Mouse (Mus musculus) adrenal gland, adult 18-20 months (tissue): ENCODE data around the gene Golm1. TPM values are rescaled to one million over a fixed set of nuclear protein-coding genes. Genes with fewer than 3 reads are reported as not detected.

Experiments used
- DNase-seq, 2 experiments: peaks; one replicate each; pipeline ENCODE4 v3.0.0; 2021 to 2022; ENCODE audit warnings: low spot score in 2 of 2
- total RNA-seq, 2 experiments: library from RNA; stranded (reverse); gene quantifications; 1 replicate in 1 of 2; 2 replicates in 1 of 2; pipeline ENCODE4 v1.2.3; 2021

The Golm1 gene
- total RNA-seq, 2 experiments from 2014 or later: 4.9 to 8.2 TPM

DNA sequence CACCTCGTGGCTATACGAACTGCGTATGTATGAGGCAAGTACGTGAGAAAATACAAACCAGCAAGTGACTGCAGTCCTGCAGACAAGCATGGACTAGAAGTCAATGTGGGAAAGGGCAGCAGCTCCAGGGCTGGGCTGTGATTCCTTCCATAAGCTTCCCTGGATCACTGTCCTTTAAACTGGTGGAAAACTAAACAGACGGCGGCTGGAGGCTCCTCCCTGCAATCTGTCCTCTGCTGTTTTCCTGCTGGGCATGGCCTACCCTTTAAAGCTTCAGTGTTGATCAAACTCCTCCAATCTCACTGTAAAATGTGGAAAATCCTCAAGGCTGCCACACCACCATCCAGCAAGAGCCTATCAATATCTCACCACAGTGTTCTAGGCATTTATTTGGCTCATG lies 27.0 kb downstream of the Golm1 start:
- no peak for DNase-seq

DNA sequence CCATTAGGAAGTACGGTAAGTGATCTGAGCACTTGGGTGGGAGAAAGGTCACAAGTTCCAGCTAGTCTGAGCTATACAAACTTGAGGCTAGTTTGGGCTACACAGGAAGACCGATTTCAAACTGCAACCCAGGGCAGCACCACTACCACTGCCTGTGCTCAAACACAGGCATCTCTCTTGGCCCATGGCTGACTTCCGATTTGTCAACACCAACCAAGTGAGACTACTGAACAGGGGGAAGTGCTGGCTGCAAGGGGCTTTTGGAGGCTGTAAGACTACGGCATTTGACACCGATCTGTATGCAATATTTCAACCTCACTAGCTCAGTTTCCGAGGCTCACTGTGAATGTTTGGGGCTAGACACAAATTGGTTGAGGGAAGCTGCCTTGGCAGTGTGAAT lies 28.1 kb downstream of the Golm1 start:
- DNase-seq: no peak

DNA sequence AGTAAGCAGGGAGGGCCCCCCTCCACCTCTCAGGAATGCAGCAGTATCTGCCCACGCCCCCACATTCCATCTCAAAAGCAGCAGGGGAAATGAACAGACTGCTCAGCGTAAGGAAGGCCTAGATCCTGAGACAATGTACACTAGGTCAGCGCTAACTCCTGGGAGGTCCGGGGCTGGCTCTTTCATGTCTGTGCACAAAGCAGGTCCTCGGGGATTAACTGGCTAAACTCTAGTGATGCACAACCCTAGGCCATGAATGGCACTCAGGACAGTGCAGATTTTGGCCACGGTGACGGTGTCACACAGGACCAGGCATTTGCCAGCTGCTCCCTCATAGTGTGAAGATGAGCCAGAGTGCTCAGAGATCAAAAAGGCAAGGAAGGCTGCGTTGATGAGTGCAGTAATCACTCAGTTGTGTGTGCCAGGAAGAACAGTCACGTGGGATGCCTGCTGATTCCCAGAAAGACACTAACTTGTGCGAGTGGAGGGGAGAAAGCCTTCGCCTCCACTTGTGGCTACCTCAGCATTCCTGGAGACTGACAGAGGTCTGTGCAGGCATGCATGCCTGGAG lies 28.9 kb downstream of the Golm1 start:
- DNase-seq: no peak

DNA sequence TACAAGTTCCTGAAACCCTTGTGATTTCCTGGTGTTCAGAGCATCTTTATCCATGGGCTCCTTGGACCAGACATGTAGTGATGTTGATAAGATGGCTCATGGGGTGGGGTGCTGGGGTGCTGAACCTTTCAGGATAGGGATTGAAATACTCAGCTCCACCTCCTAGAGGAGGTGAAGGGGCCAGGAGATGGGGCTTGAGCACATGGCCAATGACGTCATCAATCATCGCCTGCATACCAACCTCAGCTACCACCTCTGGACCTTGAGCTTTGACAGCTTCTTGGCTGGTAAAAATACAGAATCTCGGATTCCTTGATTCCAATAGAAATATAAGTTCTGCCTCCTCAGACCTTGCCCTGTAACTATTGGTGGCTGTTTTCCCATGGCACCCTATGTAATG lies 30.1 kb downstream of the Golm1 start:
- DNase-seq: no peak

DNA sequence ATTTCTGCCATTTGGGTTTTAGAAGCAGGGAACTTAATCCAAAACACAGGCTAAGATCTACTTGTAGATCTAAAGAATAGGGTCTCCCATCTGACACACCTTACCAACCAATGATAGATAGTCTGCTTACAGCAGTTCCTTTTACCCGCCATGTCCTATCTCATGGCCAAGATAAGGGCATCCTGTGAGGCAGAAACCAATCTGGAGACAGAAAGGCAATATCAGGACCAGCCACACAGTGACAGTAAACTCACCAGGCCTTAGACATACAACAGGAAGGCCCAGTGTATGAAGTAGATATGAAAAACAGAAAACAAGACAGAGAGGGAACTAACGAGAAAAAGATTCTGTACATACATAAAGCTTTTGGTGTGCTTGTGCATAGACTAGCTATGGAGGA lies 32.8 kb downstream of the Golm1 start:
- DNase-seq: no peak

DNA sequence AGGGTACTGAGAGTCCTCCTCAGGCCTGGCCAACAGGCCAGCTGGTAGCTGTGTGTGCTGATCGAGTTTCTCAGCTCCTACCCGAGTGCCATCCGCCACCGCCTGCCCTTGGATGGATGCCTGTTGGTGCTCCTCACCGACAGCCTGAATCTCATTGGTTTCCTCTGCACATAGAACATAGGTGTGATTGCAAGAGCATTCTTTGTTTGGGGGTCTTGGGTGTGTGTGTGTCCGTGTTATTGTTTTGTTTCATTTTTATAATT lies 35.5 kb downstream of the Golm1 start:
- DNase-seq: no peak

DNA sequence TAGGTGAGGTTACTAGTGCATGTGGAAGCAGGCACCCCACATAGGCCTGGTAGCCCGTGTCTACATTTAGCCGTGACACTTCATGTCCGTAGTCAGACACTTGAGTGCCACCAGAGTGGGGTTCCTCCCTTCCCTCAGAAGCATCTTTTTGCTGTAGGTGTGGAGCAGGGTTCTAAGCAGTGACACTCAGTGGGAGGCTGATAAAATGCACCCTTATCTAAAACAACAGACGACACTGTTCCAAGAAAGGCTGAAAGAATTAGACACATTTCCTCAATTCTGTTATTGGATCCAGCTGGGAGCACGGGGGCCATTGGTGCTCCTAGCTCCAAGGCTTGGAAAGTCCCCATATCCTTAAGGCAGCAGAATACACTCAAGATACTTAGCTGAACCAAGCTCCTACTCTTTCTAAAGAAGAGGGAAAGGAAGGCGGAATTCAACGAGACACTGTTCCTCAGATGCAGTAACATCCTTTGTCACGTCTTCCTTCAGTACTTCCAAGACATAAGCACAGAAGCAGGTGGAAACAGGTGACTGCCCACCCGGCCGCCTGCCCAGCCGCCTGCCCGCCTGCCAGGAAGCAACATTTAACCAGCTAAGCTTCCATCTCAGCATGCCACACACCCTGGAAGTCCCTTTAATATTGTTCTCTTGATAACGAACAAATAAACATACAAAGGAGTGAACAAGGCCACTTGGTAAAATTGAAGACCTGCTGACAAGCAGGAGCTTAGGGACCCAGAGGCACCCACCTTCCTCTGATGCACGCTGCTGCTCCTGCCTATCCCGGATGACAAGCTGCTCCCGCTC lies 36.0 kb downstream of the Golm1 start:
- DNase-seq: no peak

DNA sequence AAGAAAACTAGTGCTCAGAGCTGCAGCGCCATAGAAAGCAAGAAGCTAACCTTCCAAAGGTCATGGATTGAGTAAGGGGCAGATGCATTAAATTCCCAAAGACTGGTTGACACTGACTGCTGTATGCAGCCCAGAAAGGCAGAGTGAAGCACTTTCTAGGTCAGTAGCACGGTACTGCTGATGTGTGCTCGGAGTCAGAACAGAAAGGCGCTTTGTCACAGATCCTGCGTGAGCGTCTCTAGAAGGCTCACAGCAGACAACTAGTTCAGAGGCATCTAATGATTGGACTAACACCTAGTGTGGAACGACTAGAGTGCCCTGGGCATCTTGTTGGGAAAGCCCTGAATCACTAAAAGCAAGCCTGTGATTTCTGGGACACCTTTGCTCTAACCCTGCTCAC lies 37.8 kb downstream of the Golm1 start:
- DNase-seq: no peak

DNA sequence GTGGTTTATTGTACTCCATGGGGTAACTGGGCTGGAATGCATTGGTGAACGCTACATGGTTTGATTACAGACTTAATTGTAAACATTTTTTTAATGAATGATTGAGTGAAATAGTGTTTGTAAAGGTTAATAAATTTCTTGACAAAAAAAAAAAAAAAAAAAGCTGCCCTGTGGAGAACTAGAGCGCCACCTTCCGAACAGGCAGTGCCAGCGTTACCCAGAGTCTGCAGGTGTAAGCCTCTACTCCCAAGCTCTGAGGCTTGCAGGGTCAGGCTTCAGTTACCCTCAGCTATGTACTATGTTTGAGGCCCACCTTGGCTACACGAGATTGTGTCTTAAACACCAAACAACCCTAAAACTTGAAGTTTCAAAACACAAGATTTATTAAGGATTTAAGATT lies 41.0 kb downstream of the Golm1 start:
- no peak for DNase-seq

DNA sequence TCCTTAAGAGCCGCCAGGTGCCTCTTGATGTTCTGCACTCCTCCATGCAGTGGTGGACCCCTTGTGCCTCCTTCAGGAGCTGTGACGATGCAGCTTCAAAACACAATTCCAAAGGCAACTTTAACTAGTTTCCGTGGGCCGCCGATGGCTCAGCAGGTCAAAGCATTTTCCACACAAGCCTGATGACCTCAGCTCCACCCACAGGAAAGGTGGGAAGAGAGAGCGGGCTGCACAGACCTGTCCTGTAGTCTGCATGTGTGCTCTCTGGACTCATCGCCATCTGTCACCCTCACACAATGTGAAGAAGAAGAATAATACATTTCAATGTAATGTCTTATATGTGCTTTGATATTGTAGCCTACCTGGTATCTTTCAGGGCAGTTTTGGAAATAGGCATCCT lies 48.9 kb downstream of the Golm1 start:
- no peak for DNase-seq

DNA sequence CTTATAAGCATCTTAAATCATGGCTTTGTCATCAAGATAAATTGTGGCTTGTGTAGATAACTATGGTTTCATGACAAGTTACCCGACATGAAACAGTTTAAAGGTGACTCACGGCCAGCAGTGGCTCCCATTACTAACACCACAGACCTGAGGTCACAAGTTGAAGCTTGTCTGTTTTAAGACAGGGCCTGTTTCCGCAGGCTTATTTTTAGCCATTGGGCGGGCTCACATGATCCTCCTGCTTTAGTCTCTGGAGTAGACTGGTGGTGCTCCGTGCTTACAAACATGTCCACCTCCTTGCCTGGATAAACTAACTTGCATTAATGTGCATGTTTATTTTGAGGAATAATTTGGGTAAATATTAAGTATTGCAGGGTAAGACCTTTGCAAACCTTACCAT lies 50.7 kb downstream of the Golm1 start:
- no peak for DNase-seq

DNA sequence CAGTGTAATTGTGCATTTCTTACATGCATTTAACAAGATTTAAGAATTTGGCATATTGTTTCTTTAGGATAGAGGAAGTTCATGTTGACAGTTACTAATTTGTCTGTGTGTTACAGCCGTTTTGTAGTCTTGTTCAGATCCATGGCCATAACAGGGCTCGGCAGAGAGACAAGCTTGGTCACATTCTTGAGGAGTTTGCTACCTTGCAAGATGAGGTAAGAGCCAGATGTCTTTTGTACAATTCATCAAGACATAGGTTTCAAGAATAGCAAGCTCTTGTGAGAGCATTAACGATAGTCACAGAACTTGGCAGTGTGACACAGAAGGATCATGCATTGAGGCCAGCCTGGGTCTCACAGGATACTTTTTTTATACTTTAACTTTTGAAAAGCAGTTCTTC lies 51.2 kb downstream of the Golm1 start:
- DNase-seq: no peak

DNA sequence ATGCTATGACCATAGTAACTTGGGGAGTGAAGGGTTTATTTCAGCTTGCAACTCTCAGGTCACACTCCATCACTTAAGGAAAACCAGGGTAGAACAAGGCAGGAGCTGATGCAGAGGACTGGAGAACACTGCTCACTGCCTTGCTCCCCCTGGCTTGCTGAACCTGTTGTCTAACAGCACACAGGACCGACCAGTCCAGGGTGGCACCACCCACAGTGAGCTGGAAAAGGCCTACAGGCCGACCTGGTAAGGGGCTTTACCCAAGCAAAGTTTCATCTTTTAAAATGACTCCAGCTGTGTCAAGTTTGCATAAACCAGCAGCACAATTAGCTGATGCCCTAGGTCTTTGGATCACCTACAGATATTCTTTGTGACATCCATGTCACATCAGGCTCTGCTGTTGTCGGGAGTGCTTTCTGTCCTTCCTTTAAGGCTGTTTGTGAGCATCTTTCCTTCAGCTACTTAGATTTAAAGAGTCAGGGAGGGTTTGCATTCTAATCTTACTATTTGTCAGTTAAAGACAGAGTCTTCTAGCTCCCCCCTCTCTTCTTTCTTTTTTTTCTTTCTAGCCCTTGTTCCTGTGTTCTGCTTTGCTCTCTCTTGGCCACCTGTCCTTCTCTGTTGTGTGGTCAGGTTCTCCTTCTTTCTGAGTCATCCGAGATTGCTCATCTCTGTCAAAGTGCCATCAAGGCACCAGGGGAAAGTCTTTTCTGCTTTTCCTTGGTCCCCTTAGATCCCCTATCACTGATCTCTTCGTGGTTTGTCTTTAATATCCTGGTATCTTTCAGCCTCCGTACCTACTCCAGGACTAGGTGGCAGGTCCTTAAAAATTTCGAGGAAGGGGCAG lies 53.7 kb downstream of the Golm1 start:
- no peak for DNase-seq

DNA sequence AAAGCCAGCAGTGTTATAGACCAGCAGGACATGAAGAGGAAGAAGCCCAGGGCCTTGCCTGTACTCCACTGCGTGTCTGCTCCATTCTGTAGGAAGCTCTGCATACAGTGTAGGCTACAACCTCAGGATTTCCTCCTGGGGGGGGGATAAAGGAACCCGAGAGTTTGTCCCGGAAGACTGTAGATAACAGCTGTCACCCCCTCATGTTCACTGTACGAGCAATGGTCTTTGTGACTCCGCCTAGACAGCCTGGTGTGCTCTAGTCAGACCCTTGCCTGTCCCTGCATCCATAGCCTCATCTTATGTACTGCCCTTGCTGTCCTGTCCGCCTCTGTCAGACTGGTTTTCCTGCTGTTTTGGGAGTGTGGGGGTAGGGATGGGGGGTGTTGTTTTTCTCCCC lies 57.1 kb downstream of the Golm1 start:
- DNase-seq: no peak

DNA sequence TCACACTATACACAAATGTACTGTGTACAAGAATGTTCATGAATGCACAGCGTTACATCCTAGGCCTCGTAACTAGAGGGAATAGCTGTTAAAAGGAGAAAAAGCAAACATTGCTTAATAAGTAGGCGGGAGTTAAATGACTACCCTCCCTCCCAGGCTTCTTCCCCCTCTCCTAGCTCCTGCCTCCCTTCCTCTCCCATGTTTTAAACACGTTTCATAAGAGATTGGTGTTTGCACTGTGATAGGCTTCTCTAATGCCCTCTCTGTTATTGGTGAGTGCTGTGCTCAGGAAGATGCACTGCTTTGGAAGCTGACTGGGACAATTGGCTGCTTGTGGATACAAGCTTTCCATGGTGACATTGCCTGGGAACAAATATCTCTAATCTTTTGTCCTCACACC lies 60.1 kb downstream of the Golm1 start:
- no peak for DNase-seq

DNA sequence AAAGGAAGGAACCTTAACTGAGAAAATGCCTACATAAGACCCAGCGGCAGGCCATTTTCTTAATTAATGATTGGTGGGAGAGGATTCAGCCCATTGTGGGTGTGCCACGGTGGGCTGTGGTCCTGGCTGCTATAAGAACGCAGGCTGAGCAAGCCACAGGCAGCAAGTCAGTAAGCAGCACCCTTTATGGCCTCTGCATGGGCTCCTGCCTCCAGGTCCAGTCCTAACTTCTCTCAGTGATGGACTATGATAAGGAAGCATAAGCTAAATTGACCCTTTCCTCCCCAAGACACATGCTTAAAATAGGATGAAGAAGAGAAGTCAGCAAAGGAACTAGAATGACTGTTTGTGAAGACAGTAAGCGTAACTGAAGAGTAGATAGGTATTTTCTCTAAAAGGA lies 60.5 kb downstream of the Golm1 start:
- DNase-seq: no peak

DNA sequence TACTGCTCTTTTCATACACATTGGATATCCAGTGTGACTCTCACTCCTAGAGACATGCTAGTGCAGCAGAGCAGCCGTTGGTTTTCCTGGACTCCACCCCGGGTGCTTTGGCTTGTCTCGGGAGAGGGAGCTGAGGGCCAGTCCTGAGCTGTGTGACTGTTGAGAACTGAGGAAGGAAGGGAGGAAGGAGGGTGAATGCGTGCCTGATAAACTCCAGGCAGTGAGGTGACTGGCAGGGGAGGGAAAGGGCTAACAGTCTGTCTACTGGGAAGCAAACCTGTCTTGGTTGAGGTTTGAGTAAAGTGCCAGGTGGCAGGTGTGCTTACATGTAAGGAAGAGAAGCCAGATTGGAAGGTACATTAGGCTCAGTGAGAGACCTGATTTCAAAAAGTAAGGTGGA lies 61.7 kb downstream of the Golm1 start:
- DNase-seq: no peak

DNA sequence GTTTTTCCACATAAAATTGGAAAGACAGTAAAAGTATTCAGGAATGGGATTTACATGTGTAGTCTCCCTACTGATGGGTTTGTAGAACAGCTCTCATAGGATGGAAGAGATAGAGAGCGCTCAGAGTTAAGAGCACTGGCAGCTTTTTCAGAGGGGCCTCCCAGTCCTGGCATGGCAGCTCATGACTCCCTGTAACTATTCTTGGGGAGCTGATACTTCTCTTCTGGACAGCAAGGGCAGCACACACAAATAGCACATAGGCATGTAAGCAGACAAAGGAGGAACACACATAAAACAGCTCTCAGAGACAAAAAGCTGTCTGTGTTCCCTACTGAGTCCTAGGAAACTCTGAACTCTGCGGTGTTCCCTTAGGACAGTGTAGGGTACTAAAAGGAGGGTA lies 65.2 kb downstream of the Golm1 start:
- no peak for DNase-seq

DNA sequence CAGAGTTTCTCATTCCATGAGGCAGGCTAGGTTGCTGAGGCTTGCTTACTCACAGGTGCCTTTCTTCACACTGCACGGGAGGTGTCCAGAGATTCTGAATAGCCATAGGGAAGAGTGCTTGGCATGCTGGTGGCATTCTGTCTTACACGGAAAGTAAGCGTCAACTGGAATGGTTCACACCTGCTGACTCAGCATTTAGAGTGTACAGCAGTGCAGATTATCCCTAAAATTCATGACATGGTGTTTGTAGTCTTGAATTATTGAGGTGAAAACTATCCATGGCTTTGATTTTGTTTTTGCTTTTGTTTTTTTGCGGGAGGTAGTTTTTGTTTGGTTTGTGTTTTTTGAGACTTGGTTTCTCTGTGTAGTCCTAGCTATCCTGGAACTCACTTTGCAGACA lies 65.7 kb downstream of the Golm1 start:
- no peak for DNase-seq

DNA sequence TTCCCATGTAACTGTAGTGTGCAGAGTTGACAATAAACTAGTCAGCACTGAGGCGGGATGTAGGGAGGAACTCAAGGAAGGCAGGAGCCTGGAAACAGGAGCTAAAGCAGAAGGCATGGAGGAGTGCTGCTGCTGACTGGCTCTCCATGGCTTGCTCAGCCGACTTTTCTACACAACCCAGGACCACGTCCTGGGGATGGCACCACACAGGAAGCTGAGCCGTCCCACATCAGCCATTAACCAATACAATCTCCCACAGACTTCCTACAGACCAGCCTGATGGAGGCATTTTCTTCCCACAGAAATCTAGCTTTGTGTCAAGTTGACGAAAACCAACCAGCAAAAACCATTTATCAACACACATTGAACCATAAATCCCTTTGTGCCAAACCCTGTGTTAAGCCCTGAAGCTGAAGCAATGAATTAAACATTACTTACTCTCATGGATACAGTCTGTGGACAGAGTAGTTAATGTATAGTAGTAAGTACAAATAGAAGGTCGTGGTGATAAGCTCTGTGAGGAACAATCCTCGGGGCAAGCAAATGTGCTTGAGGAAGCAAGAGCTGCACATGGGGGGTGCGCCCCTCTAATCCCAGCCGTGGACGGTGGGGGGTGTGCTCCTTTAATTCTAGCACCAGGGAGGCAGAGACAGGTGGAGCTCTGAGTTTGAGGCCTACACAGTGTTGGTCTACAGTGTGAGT lies 70.2 kb downstream of the Golm1 start:
- no peak for DNase-seq

DNA sequence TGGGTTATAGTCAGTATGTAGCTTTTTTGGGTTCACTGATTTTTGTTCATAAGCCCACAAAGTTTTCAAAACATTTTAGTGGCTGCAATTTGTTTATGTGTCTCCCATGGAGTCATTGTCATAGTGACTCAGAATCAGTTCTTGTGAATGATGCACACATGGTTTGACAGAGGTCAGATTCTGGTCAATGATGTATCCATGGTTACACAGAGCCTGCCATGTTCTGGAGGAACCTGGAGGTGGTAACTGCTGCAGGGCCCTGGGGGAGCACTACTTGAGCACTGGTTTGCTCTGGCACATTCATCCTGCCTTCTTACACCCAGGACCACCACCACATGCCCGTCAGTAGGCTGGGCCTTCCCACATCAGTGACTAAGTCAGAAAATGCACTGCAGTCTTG lies 71.1 kb downstream of the Golm1 start:
- DNase-seq: no peak

DNA sequence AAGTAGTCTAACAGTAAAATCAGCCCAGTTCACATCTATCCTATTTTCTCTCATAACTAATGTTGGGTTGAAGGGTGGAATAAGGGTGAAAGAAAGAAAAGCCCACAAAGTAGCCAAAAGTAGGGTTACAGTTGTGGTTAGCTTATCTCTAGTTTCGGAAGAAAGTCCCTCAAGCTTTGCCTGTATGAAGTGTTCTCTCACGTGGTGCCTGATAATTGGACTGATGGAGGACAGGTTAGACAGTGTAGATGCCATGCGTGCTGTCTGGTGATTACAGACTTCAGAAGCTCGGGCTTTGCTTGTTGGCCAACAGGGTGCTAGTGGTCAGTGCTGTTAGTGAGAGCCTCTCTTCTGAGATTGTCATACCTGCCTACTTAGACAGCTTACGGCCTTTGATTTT lies 72.5 kb downstream of the Golm1 start:
- DNase-seq: no peak
